Mouse (Mus musculus): ENCODE measurements at regions not wholly inside any gene's neighbourhood (a gene's known extent, or its start where the extent isn't known, plus 50 kb on each side); places are given as distances from the start of the nearest gene placed in this dataset.
"Not testable (repeated sequence)": the region's sequence is repeated elsewhere in the genome, so short reads cannot be mapped to it uniquely, and the experiment has no call there.

DNA sequence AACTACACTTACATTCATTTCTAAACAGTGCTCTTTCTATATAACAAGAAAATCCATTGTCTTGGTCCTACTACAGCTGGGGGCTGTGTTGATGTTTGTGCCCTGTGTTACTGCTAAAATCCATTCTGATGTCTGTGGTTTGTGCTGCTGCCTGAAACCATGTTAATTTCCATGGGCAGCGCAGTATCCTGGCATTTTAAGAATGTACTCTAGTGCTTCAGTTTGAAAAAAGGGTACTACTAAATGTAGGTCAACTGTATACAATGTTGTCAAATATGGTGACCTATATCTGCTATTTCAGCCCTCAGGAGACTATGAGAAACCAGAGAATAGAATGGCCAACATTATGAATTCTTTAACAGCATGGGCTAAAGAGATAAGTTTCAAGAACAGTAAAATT lies 1052.2 kb downstream of the Hace1 start:
- DNase-seq (ENCODE audit: low spot score in 2 of 2): no peak

GRCm38 (mm10) chr10:46663041-46663440 lies 1085.4 kb downstream of the Hace1 start:
- DNase-seq (ENCODE audit: low spot score in 2 of 2): no peak

GRCm38 (mm10) chr10:46689823-46690372 lies 1112.3 kb downstream of the Hace1 start:
- DNase-seq (ENCODE audit: low spot score in 2 of 2): not testable (repeated sequence)

GRCm38 (mm10) chr10:46692661-46693060 lies 1115.0 kb downstream of the Hace1 start:
- no peak for DNase-seq (ENCODE audit: low spot score in 2 of 2)

DNA sequence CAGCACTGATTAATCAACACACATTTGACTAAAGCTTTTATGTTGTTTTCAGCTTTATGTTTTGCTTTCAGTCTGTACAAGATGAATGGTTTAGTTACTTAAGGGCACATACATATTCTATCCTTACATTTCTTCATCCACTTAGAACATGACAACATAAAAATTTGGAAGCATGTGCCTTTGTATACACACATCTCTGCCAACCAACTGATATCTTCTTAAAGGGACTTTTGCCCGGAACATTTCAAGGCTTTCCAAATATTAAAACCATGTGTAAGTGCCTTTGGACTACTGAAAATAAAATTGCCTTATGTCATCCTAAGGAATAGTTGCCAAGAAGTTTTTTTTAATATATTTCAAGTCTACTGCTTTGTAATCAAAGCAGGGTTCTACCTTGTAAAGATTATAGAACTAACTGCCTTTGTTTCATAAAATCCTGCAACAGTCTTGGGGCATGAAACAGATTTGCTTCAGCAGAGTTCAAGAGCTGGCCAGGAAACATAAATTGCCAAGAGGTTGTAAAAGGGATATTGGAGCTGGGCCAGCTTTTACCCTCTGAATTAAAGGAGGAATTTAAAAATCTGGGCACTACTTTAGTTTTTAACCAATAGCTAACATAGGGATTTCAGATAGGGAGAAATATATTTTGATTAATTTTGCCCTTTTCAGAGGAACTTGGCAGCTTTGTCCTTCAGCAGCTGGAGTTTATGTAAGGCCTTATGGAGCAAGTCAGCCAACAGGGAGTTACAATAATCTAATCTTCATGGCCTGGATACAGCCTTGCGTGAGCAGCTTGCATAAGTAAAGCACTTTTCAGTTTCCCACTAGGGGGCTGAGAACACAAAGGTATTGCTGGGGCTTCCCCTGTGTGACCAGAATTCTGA lies 1120.0 kb downstream of the Hace1 start:
- DNase-seq (ENCODE audit: low spot score in 2 of 2): peak; percentile 39 to 62

- DNase-seq (ENCODE audit: low spot score in 2 of 2): no peak
These were observed 1123.6 kb downstream of the Hace1 start for GRCm38 (mm10) chr10:46701221-46701620.

GRCm38 (mm10) chr10:46708022-46708421 lies 1130.4 kb downstream of the Hace1 start:
- DNase-seq (ENCODE audit: low spot score in 2 of 2): not testable (repeated sequence)

DNA sequence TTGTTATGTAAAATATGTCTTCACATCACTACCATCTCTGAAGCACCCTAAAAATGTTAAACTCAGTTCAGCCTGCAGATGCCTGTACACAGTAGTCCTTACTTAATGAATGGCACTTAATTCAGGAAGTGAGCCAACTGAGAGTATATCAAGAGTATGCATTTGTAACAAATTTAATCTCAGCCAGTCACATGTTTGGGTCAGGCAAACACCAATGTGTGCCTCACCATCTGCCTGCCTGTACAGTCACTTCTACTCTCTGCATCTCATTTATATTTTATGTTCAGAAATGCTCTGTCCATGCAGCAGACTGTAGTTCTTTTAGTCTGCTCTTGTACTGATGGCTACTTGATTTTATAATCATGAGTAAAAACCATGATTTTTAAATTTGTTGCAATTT lies 1135.1 kb downstream of the Hace1 start:
- no peak for DNase-seq (ENCODE audit: low spot score in 2 of 2)

- DNase-seq (ENCODE audit: low spot score in 2 of 2): peak; percentile 30 to 47
These were observed 1140.9 kb downstream of the Hace1 start for GRCm38 (mm10) chr10:46718349-46719087.

GRCm38 (mm10) chr10:46719088-46719469 lies 1141.5 kb downstream of the Hace1 start:
- no peak for DNase-seq (ENCODE audit: low spot score in 2 of 2)

GRCm38 (mm10) chr10:46723666-46724065 lies 1146.0 kb downstream of the Hace1 start:
- no peak for DNase-seq (ENCODE audit: low spot score in 2 of 2)

DNA sequence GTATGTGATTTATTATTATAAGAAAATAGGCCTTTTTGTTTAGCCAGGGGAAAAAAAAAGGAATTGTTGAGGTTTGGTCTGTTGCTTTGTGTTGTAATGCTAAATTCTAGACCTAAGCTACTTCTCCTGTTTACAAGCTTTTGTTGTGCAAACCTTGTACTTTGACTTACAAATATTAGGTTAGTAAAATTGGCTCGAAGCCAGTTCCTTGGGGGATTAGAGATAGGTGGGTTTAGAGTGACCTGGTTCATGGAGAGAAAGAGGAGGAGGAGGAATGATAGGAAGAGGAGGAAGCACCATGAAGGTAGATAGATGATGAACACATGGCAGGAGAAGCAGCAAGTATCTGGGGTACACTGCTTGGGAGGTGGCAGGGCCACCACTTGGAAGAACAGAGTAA lies 1153.0 kb downstream of the Hace1 start:
- no peak for DNase-seq (ENCODE audit: low spot score in 2 of 2)

GRCm38 (mm10) chr10:46733760-46734265 lies 1156.2 kb downstream of the Hace1 start:
- no peak for DNase-seq (ENCODE audit: low spot score in 2 of 2)

DNA sequence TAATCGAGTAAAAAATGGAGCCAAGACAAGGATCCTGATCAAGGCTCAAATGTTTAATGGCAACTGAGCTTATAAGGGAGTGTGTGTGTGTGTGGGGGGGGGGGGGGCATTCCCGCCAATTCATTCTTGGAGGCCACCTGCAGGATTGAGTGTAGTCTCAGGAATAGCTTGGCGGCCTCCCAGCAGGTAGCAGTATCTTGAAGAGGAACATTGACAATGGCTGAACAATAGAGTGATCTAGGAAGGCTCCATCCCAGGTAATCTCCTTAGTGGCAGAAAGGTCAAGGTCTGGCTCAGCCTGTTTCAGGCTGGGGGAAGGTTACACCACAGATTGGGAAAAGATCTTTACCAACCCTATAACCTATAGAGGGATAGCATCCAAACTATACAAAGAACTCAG lies 1163.5 kb downstream of the Hace1 start:
- DNase-seq (ENCODE audit: low spot score in 2 of 2): no peak

GRCm38 (mm10) chr10:46742131-46742530 lies 1164.5 kb downstream of the Hace1 start:
- no peak for DNase-seq (ENCODE audit: low spot score in 2 of 2)

- no peak for DNase-seq (ENCODE audit: low spot score in 2 of 2)
These were observed 1183.3 kb downstream of the Hace1 start for GRCm38 (mm10) chr10:46760923-46761322.

GRCm38 (mm10) chr10:46778729-46779128 lies 1201.1 kb downstream of the Hace1 start:
- no peak for DNase-seq (ENCODE audit: low spot score in 2 of 2)

DNA sequence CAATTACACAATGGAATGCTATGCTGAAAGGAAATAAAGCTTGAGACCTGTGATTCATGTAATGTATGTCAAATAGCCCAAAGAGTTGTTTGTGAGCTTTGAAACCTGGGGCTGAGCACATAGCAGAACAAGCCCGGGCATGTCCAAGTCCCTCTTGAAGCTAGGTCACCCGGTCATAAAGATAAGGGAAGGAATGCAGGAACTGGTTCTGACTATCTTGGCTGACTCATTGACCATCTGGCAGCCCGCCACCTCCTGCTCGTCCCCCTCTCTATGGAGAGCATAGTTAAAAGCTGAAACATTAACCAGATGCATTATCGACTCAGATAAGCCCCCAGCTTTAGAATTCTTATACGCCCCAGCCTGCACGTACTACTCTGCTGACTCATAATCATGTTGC lies 1208.1 kb downstream of the Hace1 start:
- not testable (repeated sequence) for DNase-seq (ENCODE audit: low spot score in 2 of 2)

- no peak for DNase-seq (ENCODE audit: low spot score in 2 of 2)
These were observed 1236.6 kb downstream of the Hace1 start for GRCm38 (mm10) chr10:46814271-46814670.

GRCm38 (mm10) chr10:46819133-46819532 lies 1241.5 kb downstream of the Hace1 start:
- DNase-seq (ENCODE audit: low spot score in 2 of 2): no peak

DNA sequence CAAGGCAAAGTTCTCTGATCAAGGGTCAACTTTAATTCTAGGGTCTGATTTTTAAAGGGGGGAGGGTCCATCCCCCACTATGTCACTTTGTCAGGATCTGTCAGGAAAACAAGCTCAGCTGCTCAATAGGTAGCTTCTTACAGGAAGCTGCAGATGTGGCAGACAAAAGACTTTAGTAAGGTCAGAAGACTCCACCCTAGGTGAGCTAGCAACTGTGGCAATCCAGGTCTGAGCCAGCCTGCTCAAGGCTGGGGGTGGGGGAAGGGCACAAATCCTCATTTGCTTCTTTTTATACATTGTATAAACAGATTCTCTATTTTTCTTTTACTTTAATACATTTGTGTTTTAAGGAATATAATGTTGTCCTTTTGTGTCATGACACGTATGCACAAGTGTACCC lies 1242.3 kb downstream of the Hace1 start:
- no peak for DNase-seq (ENCODE audit: low spot score in 2 of 2)

- no peak for DNase-seq (ENCODE audit: low spot score in 2 of 2)
These were observed 1246.2 kb downstream of the Hace1 start for GRCm38 (mm10) chr10:46823837-46824236.

All from layer of hippocampus, adult 8-10 months (tissue).